Mouse (Mus musculus): ENCODE results near the gene Nab1. TPM values are rescaled to one million over a fixed set of nuclear protein-coding genes. Genes with fewer than 3 reads are reported as not detected.

The Nab1 gene
- polyA plus RNA-seq, 1 experiment from 2014 or later = 9.2 TPM

DNA sequence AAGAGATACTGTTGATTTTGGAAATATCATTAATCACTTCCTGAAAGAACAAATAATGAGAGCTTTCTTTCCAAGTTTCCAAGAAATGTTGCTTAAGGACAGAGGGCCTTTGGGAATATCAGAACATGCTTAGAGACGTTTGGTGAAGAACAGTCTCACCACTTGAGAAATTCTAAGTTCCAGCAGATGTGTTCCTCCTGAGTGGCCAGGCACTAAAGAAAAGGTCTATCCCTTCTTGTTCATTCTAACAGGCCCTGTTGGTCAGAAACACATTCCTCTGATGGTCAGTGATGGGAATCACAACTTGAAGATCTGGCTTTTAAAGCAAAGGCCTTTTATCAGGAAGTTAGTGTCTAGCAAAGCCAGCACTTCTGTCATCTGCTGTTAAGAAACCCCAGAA lies 76.6 kb downstream of the Nab1 start:
- ATAC-seq (ENCODE audit: low FRiP score) = no peak
- no peak overlapping the region for H3K9ac ChIP-seq
- no peak overlapping the region for H3K4me3 ChIP-seq
- no peaks in the 10 kb centered on the region for H3K36me3 ChIP-seq
- H3K4me1 ChIP-seq (replicated peaks) = no peaks in the 10 kb centered on the region
- H3K9me3 ChIP-seq = no peaks in the 10 kb centered on the region
- H3K4me2 ChIP-seq = no peak overlapping the region
- H3K27me3 ChIP-seq = no peaks in the 10 kb centered on the region
- H3K27ac ChIP-seq = no peak overlapping the region
- WGBS = 79% methylated on average over 1 of the region's 1 CpGs

DNA sequence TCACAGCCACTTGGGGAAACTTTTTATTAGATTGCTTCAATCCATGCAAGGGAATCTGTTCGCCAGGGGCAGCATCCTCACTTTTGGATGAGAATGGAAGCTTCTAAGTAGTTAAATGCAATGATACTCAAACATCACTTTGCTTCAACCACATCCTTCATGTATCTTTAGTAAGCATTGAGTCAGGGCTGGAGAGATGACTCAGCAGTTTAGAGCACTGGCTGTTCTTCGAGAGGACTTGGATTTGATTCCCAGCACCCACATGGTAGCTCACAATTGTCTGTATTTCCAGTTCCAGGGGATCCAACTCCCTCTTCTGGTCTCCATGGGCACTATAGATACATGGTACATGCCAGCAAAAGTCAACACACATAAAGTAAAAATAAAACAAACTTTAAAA lies 77.4 kb downstream of the Nab1 start:
- H3K9me3 ChIP-seq = no peaks in the 10 kb centered on the region
- no peaks in the 10 kb centered on the region for H3K4me1 ChIP-seq (replicated peaks)
- no peak overlapping the region for H3K27ac ChIP-seq
- H3K4me3 ChIP-seq = no peak overlapping the region
- H3K4me2 ChIP-seq = no peak overlapping the region
- H3K27me3 ChIP-seq = no peaks in the 10 kb centered on the region
- H3K36me3 ChIP-seq = no peaks in the 10 kb centered on the region
- 88% methylated on average over 2 of the region's 2 CpGs for WGBS
- no peak for ATAC-seq (ENCODE audit: low FRiP score)
- no peak overlapping the region for H3K9ac ChIP-seq

DNA sequence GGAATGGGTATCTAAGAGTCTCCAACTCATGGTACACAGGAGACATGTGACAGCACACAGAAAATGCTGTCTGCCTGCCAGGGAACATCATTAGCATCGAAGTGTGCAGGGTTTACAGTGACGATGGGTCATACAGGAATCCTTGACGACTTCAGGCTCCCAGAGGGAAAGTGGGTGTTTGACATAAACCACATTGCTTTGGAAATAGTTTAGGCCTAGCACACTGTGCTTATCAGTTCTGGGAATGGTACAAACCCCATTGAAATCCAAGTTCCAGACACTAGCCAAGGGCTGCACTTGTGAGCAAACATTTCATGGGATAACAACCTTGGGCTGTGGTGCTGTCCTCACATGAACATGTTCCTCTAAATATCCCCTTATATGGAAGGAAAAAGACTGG lies 78.3 kb downstream of the Nab1 start:
- Histone ChIP-seq H3K4me3 (no peak overlapping the region), H3K4me1 (replicated peaks) (no peaks in the 10 kb centered on the region), H3K36me3 (no peaks in the 10 kb centered on the region), H3K27ac (no peak overlapping the region), H3K4me2 (no peak overlapping the region), H3K9ac (no peak overlapping the region), H3K9me3 (no peaks in the 10 kb centered on the region), H3K27me3 (no peaks in the 10 kb centered on the region)
- WGBS = 91% methylated on average over 3 of the region's 3 CpGs
- ATAC-seq (ENCODE audit: low FRiP score) = no peak

DNA sequence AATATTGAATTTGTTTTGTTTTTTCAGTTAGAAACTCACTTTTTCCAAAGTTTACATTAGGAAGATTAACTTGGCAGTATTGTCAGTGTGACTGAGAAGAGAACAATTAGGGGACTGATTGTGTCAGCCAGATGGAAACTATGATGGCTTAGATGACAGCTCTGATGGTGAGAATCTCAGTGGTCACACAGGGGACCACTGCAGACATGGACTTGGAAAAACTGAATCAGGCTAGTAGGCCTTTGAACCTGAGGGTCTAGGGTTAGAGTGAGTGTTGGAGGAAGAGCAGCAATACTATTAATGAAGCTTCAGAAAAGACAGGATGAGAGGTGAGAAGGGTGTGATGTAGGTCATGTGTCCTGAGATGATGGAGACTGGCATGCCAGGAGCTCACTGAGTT lies 78.9 kb downstream of the Nab1 start:
- ATAC-seq (ENCODE audit: low FRiP score) = no peak
- Histone ChIP-seq H3K4me2 (no peak overlapping the region), H3K9ac (no peak overlapping the region), H3K27ac (no peak overlapping the region), H3K9me3 (no peaks in the 10 kb centered on the region), H3K4me3 (no peak overlapping the region), H3K4me1 (replicated peaks) (no peaks in the 10 kb centered on the region), H3K36me3 (no peaks in the 10 kb centered on the region), H3K27me3 (no peaks in the 10 kb centered on the region)

DNA sequence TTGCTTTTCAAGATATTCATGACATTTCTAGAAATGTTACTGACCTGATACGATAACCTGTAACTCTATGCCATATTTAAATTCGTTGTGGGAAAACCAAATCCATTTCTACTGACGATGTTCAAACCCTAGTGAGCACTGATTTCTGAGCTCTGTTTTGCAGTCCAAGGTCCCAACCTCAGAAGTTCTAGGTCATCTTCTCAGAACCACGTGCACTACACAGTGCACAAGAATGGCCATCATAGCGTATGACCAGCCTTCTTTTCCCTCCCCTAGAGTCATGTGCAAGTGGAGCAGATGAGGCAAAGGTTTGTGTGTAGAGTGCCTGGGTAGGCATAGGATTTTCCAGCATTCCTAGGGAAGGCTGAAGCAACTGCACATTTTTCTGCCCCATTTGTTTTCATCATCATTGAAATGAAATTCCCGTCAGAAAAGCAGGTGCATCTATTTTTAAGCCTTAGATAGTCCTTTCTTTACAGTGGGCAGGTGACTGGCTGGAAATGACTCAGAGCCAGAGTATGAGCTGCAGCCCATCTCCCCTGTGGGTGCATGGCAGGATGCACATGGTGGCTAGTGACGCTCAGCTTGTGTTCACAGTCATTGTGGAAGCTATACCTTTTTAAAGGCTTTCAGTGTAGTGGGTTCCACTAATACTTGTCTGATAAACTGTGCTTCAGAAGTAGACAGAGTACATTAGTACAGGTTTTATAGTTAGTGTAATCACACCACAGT lies 81.2 kb downstream of the Nab1 start:
- no peak for ATAC-seq (ENCODE audit: low FRiP score)
- Histone ChIP-seq H3K27me3 (no peaks in the 10 kb centered on the region), H3K4me2 (no peak overlapping the region), H3K4me3 (no peak overlapping the region), H3K9ac (no peak overlapping the region), H3K9me3 (no peaks in the 10 kb centered on the region), H3K36me3 (no peaks in the 10 kb centered on the region), H3K4me1 (replicated peaks) (no peaks in the 10 kb centered on the region), H3K27ac (no peak overlapping the region)
- WGBS = 92% methylated on average over 7 of the region's 7 CpGs

Other genes starting within 250 kb of the Nab1 start
- 6.3 and 7.1 TPM in 2 replicates for gene Nemp2, start 130.0 kb upstream of the Nab1 start, polyA plus RNA-seq (2015; fragmentation: Nextera tagmentation; extraction: Ambion mirVana)
- gene Mfsd6, start 226.8 kb upstream of the Nab1 start, polyA plus RNA-seq (2015; fragmentation: Nextera tagmentation; extraction: Ambion mirVana) = 7.8 and 8.9 TPM in 2 replicates

Data from hindbrain, embryonic 13.5 days (tissue).